Mouse (Mus musculus): ENCODE results near the gene Zswim7.

DNA sequence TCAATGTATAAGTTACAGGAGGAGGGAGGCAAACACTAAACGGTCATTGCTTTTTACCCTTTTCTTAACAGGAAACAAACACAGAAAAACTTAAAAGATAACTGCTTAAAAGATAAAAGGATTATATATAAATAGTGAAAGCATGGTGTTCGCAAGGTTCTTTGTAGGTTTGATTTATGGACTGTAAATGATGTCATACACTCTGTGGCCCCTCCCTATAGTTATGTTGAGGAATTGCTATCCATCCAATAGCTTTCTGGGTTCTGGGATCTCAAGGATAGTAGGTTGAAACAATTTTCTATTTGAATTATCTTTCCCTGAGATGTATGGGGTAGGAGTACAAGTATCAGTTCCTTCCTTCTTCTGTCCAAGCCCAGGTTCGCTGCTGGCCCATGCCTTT is 38.9 kb upstream of the Zswim7 start:
- TF ChIP-seq POLR2A (IDR thresholded peaks at IDR 0.05; ENCODE audit: low read depth, low read length) (no peak), CTCF (IDR thresholded peaks at IDR 0.05; ENCODE audit: extremely low read depth, insufficient read length, insufficient replicate concordance, low read depth, low read length) (no peak)

Data from small intestine, adult 2 months (tissue).